Mouse (Mus musculus) limb, embryonic 14.5 days (tissue): ENCODE measurements around the gene Snx18. TPM values are rescaled to one million over a fixed set of nuclear protein-coding genes. Genes with fewer than 3 reads are reported as not detected.

Experiments
- ATAC-seq: fragments of 200-750 bp; cut with Nextera tagmentation; 2 replicates; pipeline ENCODE4 v1.8.0; 2017; ENCODE audit warnings: low read depth, moderate number of reproducible peaks, moderate TSS enrichment; ENCODE audit not compliant: low FRiP score
- DNase-seq: peaks from one replicate; pipeline ENCODE4 v3.0.0-alpha.2; 2015; ENCODE audit warnings: low spot score
- H3K27ac ChIP-seq: fragments of 300-500 bp; sonication (generic); replicated peaks from 2 replicates; pipeline ENCODE4 v1.5.1; 2014; ENCODE audit warnings: low read depth, mild to moderate bottlenecking, low read length, moderate library complexity, mixed read lengths
- H3K27me3 ChIP-seq: fragments of 300-500 bp; sonication (generic); 2 replicates; pipeline ENCODE4 v1.6.1; 2014; ENCODE audit warnings: low read length, mixed read lengths; ENCODE audit not compliant: control insufficient read depth, insufficient read depth
- H3K36me3 ChIP-seq: fragments of 300-500 bp; sonication (generic); 2 replicates; pipeline ENCODE4 v1.6.1; 2014; ENCODE audit warnings: mild to moderate bottlenecking, low read length, moderate library complexity, mixed read lengths; ENCODE audit not compliant: control insufficient read depth, insufficient read depth
- H3K4me1 ChIP-seq: fragments of 300-500 bp; sonication (generic); 2 replicates; pipeline ENCODE4 v1.6.1; 2014; ENCODE audit warnings: antibody characterized with exemption, low read length, mixed read lengths; ENCODE audit not compliant: control insufficient read depth, insufficient read depth
- H3K4me2 ChIP-seq: fragments of 300-500 bp; sonication (generic); replicated peaks from 2 replicates; pipeline ENCODE4 v1.6.1; 2014; ENCODE audit warnings: low read depth, mild to moderate bottlenecking, low read length, moderate library complexity; ENCODE audit not compliant: severe bottlenecking
- H3K4me3 ChIP-seq: fragments of 300-500 bp; sonication (generic); replicated peaks from 2 replicates; pipeline ENCODE4 v1.5.1; 2014; ENCODE audit warnings: low read length
- H3K9ac ChIP-seq: fragments of 300-500 bp; sonication (generic); 2 replicates; pipeline ENCODE4 v1.6.1; 2014; ENCODE audit warnings: mild to moderate bottlenecking, low read depth, low read length, moderate library complexity; ENCODE audit not compliant: severe bottlenecking
- H3K9me3 ChIP-seq: fragments of 300-500 bp; sonication (generic); 2 replicates; pipeline ENCODE4 v1.6.1; 2016; ENCODE audit warnings: low read length; ENCODE audit not compliant: control insufficient read depth
- POLR2A ChIP-seq: fragments of 200-500 bp; IDR thresholded peaks from 2 replicates; pipeline ENCODE4 v1.8.0; 2012; ENCODE audit warnings: inconsistent platforms, mild to moderate bottlenecking, moderate library complexity, borderline replicate concordance; ENCODE audit not compliant: insufficient read depth, insufficient read length; ENCODE audit errors: extremely low read depth
- WGBS: fragments of 180-500 bp; shearing (Covaris S2); extraction: QIAGEN DNeasy Blood & Tissue Kit; methylation state at CpG from one replicate; pipeline ENCODE4 v1.1.7; 2014; 5-methylcytosine and 5-hydroxymethylcytosine counted together
- polyA plus RNA-seq, 2 experiments: library from polyadenylated mRNA; depleted of rRNA in 1 of 2; stranded (reverse) in 1 of 2; unstranded in 1 of 2; fragments of >200 nt; fragmentation: Nextera tagmentation in 1 of 2; extraction: Ambion mirVana in 1 of 2; gene quantifications; 2 replicates each; pipeline versions ENCODE4 v1.2.1 to v1.2.3; 2012 to 2014

Snx18 gene
- polyA plus RNA-seq, 2 experiments, result 23.8 to 37.4 TPM

DNA sequence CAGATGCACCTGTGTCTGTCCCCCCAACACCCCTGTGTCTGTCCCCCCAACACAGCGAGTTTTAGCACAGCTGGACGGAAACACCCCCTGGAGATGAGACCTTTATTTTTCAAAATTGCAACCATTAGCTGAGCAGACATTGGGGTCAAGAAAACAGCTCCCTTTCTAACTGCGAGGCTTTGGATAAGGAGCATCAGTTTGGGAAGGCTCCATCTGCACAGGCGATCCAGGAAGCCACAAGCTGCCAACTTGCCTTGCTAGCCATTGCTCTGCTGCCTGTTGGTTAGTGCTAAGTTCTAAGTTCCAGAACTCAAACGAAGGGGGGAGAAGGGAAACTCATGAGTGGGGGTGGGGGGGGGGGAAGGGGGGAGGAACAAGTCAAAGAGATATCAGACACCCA lies 51.4 kb downstream of the Snx18 start:
- Histone ChIP-seq H3K4me1 (peaks cover 11% of the 10 kb centered on the region), H3K9me3 (no peaks in the 10 kb centered on the region), H3K4me2 (no peak overlapping the region), H3K4me3 (no peak overlapping the region), H3K9ac (no peak overlapping the region), H3K36me3 (no peaks in the 10 kb centered on the region), H3K27ac (no peak overlapping the region), H3K27me3 (no peaks in the 10 kb centered on the region)
- DNase-seq (no peak), ATAC-seq (no peak)
- WGBS, result 86% methylated on average over 5 of the region's 5 CpGs
- no peak for TF ChIP-seq POLR2A

DNA sequence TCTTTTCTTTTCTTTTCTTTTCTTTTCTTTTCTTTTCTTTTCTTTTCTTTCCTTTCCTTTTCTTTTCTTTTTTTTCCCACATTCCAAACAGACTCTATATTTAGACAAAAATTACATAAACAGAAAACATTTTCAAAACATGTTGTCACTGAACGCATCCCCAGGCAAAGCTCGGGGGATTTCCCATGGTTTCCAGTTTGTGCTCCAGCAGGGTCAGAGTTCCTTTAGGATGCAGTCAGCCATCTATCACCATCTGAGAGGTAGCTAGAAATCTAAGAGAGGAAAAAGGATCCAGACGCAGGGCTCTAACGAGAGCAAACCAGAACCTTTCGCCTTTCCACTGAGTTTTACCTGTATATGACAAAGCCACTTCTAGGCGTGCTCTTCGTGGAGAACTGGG lies 52.0 kb downstream of the Snx18 start:
- no peaks in the 10 kb centered on the region for H3K36me3 ChIP-seq
- no peaks in the 10 kb centered on the region for H3K9me3 ChIP-seq
- H3K4me1 ChIP-seq, result peaks cover 11% of the 10 kb centered on the region
- H3K4me2 ChIP-seq, result no peak overlapping the region
- no peaks in the 10 kb centered on the region for H3K27me3 ChIP-seq
- TF ChIP-seq POLR2A, result no peak
- no peak overlapping the region for H3K4me3 ChIP-seq
- WGBS, result 90% methylated on average over 7 of the region's 7 CpGs
- no peak for ATAC-seq
- no peak for DNase-seq
- no peak overlapping the region for H3K9ac ChIP-seq
- no peak overlapping the region for H3K27ac ChIP-seq

DNA sequence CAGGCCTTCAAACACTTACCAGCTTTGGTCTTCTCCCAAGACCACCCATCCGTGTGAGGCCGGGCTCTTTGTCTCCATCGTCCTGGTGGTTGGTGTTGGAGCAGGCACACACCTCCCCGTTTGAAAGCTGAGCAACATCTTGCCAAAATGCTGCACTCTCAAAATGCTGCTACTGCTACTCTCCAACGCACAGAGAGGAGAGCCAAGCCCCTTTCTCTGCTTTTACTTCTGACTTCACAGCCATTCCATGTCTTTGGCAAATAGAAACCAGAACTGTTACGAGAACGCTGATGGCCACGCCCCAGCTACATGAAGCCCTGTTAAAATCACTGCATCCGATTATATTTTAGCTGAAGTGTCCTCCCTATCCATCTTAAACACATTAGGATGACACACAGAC lies 58.7 kb downstream of the Snx18 start:
- Histone ChIP-seq H3K9ac (no peak overlapping the region), H3K36me3 (no peaks in the 10 kb centered on the region), H3K4me2 (no peak overlapping the region), H3K9me3 (no peaks in the 10 kb centered on the region), H3K4me1 (no peaks in the 10 kb centered on the region), H3K4me3 (no peak overlapping the region), H3K27me3 (no peaks in the 10 kb centered on the region), H3K27ac (no peak overlapping the region)
- DNase-seq (no peak), ATAC-seq (no peak)
- no peak for TF ChIP-seq POLR2A
- 86% methylated on average over 9 of the region's 9 CpGs for WGBS

DNA sequence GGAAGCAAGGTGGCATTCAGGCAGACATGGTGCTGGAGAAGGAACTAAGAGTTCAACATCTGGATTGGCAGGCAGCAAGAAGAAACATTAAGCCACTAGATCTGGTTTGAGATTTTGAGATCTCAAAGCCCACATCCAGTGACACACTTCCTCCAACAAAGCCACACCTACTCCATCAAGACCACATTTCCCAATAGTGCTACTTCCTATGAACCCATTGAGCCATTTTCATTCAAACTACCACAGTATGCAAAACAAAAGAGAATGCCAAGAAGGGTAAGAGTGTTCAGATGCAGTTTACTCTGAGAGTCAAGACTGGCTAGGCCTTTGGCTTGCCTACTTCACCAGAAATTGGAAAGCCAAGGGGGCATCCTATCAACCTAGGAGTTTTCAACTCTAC lies 61.8 kb downstream of the Snx18 start:
- ATAC-seq, result no peak

DNA sequence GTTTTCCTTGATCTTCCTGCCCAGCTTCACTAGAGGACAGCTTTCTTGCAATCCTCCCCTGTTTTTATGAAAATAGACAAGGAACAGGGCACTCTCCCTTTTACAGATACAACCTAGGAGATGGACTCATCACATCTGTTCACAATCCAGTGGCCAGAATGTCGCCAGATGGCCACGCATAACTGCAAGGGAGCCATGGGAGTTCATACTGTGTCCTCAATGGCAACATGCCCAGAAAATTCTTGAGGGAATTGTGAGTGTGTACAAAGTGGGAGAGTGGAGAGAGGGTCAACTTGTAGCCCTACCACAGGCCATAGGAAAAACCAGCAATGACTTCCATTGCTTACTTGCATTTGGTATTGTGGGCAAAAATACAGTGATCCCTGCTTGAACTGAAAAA lies 63.1 kb downstream of the Snx18 start:
- Histone ChIP-seq H3K27me3 (no peaks in the 10 kb centered on the region), H3K9me3 (no peaks in the 10 kb centered on the region), H3K4me2 (no peak overlapping the region), H3K9ac (no peak overlapping the region), H3K4me1 (peaks cover 4% of the 10 kb centered on the region; the same call in 1 of the 2 replicates), H3K36me3 (no peaks in the 10 kb centered on the region), H3K27ac (no peak overlapping the region), H3K4me3 (no peak overlapping the region)
- 71% methylated on average over 2 of the region's 2 CpGs for WGBS
- ATAC-seq (no peak), DNase-seq (no peak)
- no peak for TF ChIP-seq POLR2A

More for the DNA sequence above, 61.8 kb downstream of the Snx18 start:
- Histone ChIP-seq H3K9ac (no peak overlapping the region), H3K4me1 (no peaks in the 10 kb centered on the region), H3K9me3 (no peaks in the 10 kb centered on the region), H3K4me3 (no peak overlapping the region), H3K36me3 (no peaks in the 10 kb centered on the region), H3K4me2 (no peak overlapping the region), H3K27me3 (no peaks in the 10 kb centered on the region), H3K27ac (no peak overlapping the region)
- no peak for TF ChIP-seq POLR2A
- DNase-seq, result no peak
